Mouse (Mus musculus): ENCODE data around the gene Arpc1a.

GRCm38 (mm10) chr5:145100960-145101359 lies 17.3 kb downstream of the Arpc1a start:
- no peak for TF ChIP-seq CTCF (IDR thresholded peaks at IDR 0.05; ENCODE audit: insufficient read depth, low read length)
- TF ChIP-seq POLR2A (IDR thresholded peaks at IDR 0.05; ENCODE audit: borderline replicate concordance, extremely low read depth, low read depth, low read length), result no peak

All from lung, adult 2 months (tissue).